Mouse (Mus musculus) liver, adult (tissue): ENCODE results near the gene Socs3.

Experiments
- GATA4 ChIP-seq: IDR thresholded peaks from 2 replicates; pipeline ENCODE4 v1.6.1; 2014; ENCODE audit warnings: mild to moderate bottlenecking, low read length; ENCODE audit not compliant: insufficient replicate concordance

Socs3 gene

GRCm38 (mm10) chr11:117969100-117969944 is 525 bp downstream of the Socs3 start:
- TF ChIP-seq GATA4: no peak; the same call in 1 of the 2 replicates

GRCm38 (mm10) chr11:117968716-117969099 is 1.1 kb downstream of the Socs3 start:
- TF ChIP-seq GATA4: no peak

- TF ChIP-seq GATA4: no peak
These were observed 1.7 kb downstream of the Socs3 start for GRCm38 (mm10) chr11:117968016-117968671.

GRCm38 (mm10) chr11:117967249-117968015 is 2.4 kb downstream of the Socs3 start:
- no peak for TF ChIP-seq GATA4

- TF ChIP-seq GATA4: no peak
These were observed 3.2 kb downstream of the Socs3 start for GRCm38 (mm10) chr11:117966506-117967100.

GRCm38 (mm10) chr11:117965561-117965981 is 4.3 kb downstream of the Socs3 start:
- TF ChIP-seq GATA4: no peak

- TF ChIP-seq GATA4: no peak
These were observed 4.8 kb downstream of the Socs3 start for GRCm38 (mm10) chr11:117965052-117965451.

- TF ChIP-seq GATA4: no peak
These were observed 5.6 kb downstream of the Socs3 start for GRCm38 (mm10) chr11:117964294-117964693.

GRCm38 (mm10) chr11:117963872-117964271 is 6.0 kb downstream of the Socs3 start:
- TF ChIP-seq GATA4: no peak

- peak; percentile 61; the same call in 1 of the 2 replicates for TF ChIP-seq GATA4
These were observed 6.6 kb downstream of the Socs3 start for GRCm38 (mm10) chr11:117963091-117963793.

GRCm38 (mm10) chr11:117962228-117963067 is 7.4 kb downstream of the Socs3 start:
- no peak for TF ChIP-seq GATA4

GRCm38 (mm10) chr11:117960601-117961000 is 9.2 kb downstream of the Socs3 start:
- TF ChIP-seq GATA4: no peak

- no peak for TF ChIP-seq GATA4
These were observed 10.0 kb downstream of the Socs3 start for GRCm38 (mm10) chr11:117959741-117960381.
